Mouse (Mus musculus) stomach, postnatal 0 days (tissue): ENCODE measurements around the gene Xpnpep2. TPM values are rescaled to one million over a fixed set of nuclear protein-coding genes. Genes with fewer than 3 reads are reported as not detected.

Experiments
- ATAC-seq: fragments of 200-750 bp; cut with Nextera tagmentation; 2 replicates; pipeline ENCODE4 v1.8.0; 2017; ENCODE audit not compliant: low FRiP score, low TSS enrichment
- DNase-seq: peaks from one replicate; pipeline ENCODE4 v3.0.0-alpha.2; 2016; ENCODE audit warnings: low spot score
- H3K27ac ChIP-seq: fragments of 300-500 bp; sonication (generic); replicated peaks from 2 replicates; pipeline ENCODE4 v1.5.1; 2014; ENCODE audit warnings: mild to moderate bottlenecking, control low read depth
- H3K27me3 ChIP-seq: fragments of 300-500 bp; sonication (generic); 2 replicates; pipeline ENCODE4 v1.6.1; 2014; ENCODE audit warnings: low read length; ENCODE audit not compliant: control insufficient read depth, insufficient read depth
- H3K36me3 ChIP-seq: fragments of 300-500 bp; sonication (generic); 2 replicates; pipeline ENCODE4 v1.6.1; 2014; ENCODE audit warnings: low read length, mixed read lengths; ENCODE audit not compliant: control insufficient read depth, insufficient read depth
- H3K4me1 ChIP-seq: fragments of 300-500 bp; sonication (generic); replicated peaks from 2 replicates; pipeline ENCODE4 v1.6.1; 2014; ENCODE audit warnings: antibody characterized with exemption; ENCODE audit not compliant: control insufficient read depth, insufficient read depth
- H3K4me2 ChIP-seq: fragments of 300-500 bp; sonication (generic); replicated peaks from 2 replicates; pipeline ENCODE4 v1.6.1; 2014; ENCODE audit warnings: low read depth, mild to moderate bottlenecking, control low read depth, moderate library complexity
- H3K4me3 ChIP-seq: fragments of 300-500 bp; sonication (generic); 2 replicates; pipeline ENCODE4 v1.5.1; 2014; ENCODE audit warnings: low read depth, low read length, control low read depth
- H3K9ac ChIP-seq: fragments of 300-500 bp; sonication (generic); 2 replicates; pipeline ENCODE4 v1.6.1; 2014; ENCODE audit warnings: mild to moderate bottlenecking, low read length, control low read depth, mixed read lengths
- H3K9me3 ChIP-seq: fragments of 300-500 bp; sonication (generic); 2 replicates; pipeline ENCODE4 v1.6.1; 2016; ENCODE audit warnings: low read length; ENCODE audit not compliant: control insufficient read depth
- CTCF ChIP-seq: IDR thresholded peaks from 2 replicates; pipeline ENCODE4 v1.5.1; 2016; ENCODE audit warnings: antibody characterized with exemption, low read depth, mild to moderate bottlenecking, moderate library complexity
- EP300 ChIP-seq: optimal IDR thresholded peaks from 2 replicates; pipeline ENCODE3; 2016; ENCODE audit warnings: antibody characterized with exemption
- WGBS: fragments of 180-500 bp; shearing (Covaris S2); extraction: QIAGEN DNeasy Blood & Tissue Kit; methylation state at CpG from one replicate; pipeline ENCODE4 v1.1.7; 2014; 5-methylcytosine and 5-hydroxymethylcytosine counted together
- polyA plus RNA-seq: library from polyadenylated mRNA; unstranded; fragments of >200 nt; fragmentation: Nextera tagmentation; extraction: Ambion mirVana; gene quantifications from 2 replicates; pipeline ENCODE4 v1.2.1, GENCODE M21; 2015

Xpnpep2 gene
- polyA plus RNA-seq, 1 experiment from 2014 or later: 0.58 TPM

- no peaks in the 10 kb centered on the region for H3K4me1 ChIP-seq
- DNase-seq: no peak
- H3K9ac ChIP-seq: no peak overlapping the region
- WGBS: 61% methylated on average over 8 of the region's 8 CpGs
- H3K27ac ChIP-seq: no peak overlapping the region
- TF ChIP-seq CTCF (no peak), EP300 (no peak)
- no peak for ATAC-seq
- H3K27me3 ChIP-seq: no peaks in the 10 kb centered on the region
- no peak overlapping the region for H3K4me2 ChIP-seq
- H3K36me3 ChIP-seq: no peaks in the 10 kb centered on the region
- H3K9me3 ChIP-seq: no peaks in the 10 kb centered on the region
- H3K4me3 ChIP-seq: no peak overlapping the region
Measured at GRCm38 (mm10) chrX:48096580-48096979, 11.9 kb upstream of the Xpnpep2 start.

GRCm38 (mm10) chrX:48098470-48099129 is 9.9 kb upstream of the Xpnpep2 start:
- Histone ChIP-seq H3K27ac (no peak overlapping the region), H3K9me3 (no peaks in the 10 kb centered on the region), H3K36me3 (no peaks in the 10 kb centered on the region), H3K9ac (no peak overlapping the region), H3K4me1 (no peaks in the 10 kb centered on the region), H3K4me3 (no peak overlapping the region), H3K27me3 (no peaks in the 10 kb centered on the region), H3K4me2 (no peak overlapping the region)
- no peak for DNase-seq
- no peak for TF ChIP-seq CTCF
- TF ChIP-seq EP300: no peak
- 76% methylated on average over 9 of the region's 9 CpGs for whole genome bisulfite sequencing
- ATAC-seq: no peak

GRCm38 (mm10) chrX:48099871-48100270 is 8.7 kb upstream of the Xpnpep2 start:
- Histone ChIP-seq H3K27ac (no peak overlapping the region), H3K4me1 (no peaks in the 10 kb centered on the region), H3K36me3 (no peaks in the 10 kb centered on the region), H3K4me2 (no peak overlapping the region), H3K9ac (no peak overlapping the region), H3K9me3 (no peaks in the 10 kb centered on the region), H3K4me3 (no peak overlapping the region), H3K27me3 (no peaks in the 10 kb centered on the region)
- WGBS: 17% methylated on average over 1 of the region's 1 CpGs
- no peak for ATAC-seq
- TF ChIP-seq EP300: no peak
- peak; percentile 67 for TF ChIP-seq CTCF
- no peak for DNase-seq

GRCm38 (mm10) chrX:48103256-48103655 is 5.3 kb upstream of the Xpnpep2 start:
- ATAC-seq: no peak
- H3K36me3 ChIP-seq: no peaks in the 10 kb centered on the region
- TF ChIP-seq EP300 (no peak), CTCF (no peak)
- no peak overlapping the region for H3K27ac ChIP-seq
- H3K9ac ChIP-seq: no peak overlapping the region
- H3K4me3 ChIP-seq: no peak overlapping the region
- no peak overlapping the region for H3K4me2 ChIP-seq
- 76% methylated on average over 3 of the region's 3 CpGs for WGBS
- no peaks in the 10 kb centered on the region for H3K4me1 ChIP-seq
- H3K9me3 ChIP-seq: no peaks in the 10 kb centered on the region
- H3K27me3 ChIP-seq: no peaks in the 10 kb centered on the region
- no peak for DNase-seq

- H3K9ac ChIP-seq: no peak overlapping the region
- H3K27me3 ChIP-seq: no peaks in the 10 kb centered on the region
- DNase-seq (no peak), ATAC-seq (no peak)
- H3K9me3 ChIP-seq: no peaks in the 10 kb centered on the region
- 76% methylated on average over 7 of the region's 7 CpGs for WGBS
- H3K4me1 ChIP-seq: no peaks in the 10 kb centered on the region
- TF ChIP-seq CTCF (no peak), EP300 (no peak)
- no peak overlapping the region for H3K4me2 ChIP-seq
- no peak overlapping the region for H3K4me3 ChIP-seq
- H3K27ac ChIP-seq: no peak overlapping the region
- no peaks in the 10 kb centered on the region for H3K36me3 ChIP-seq
Measured at GRCm38 (mm10) chrX:48104736-48105441, 3.6 kb upstream of the Xpnpep2 start.

GRCm38 (mm10) chrX:48106226-48106625 is 2.3 kb upstream of the Xpnpep2 start:
- no peak for TF ChIP-seq EP300
- TF ChIP-seq CTCF: no peak
- no peak overlapping the region for H3K9ac ChIP-seq
- H3K36me3 ChIP-seq: no peaks in the 10 kb centered on the region
- ATAC-seq (no peak), DNase-seq (no peak)
- H3K4me3 ChIP-seq: no peak overlapping the region
- 44% methylated on average over 3 of the region's 3 CpGs for WGBS
- H3K27ac ChIP-seq: no peak overlapping the region
- no peaks in the 10 kb centered on the region for H3K4me1 ChIP-seq
- H3K9me3 ChIP-seq: no peaks in the 10 kb centered on the region
- H3K4me2 ChIP-seq: no peak overlapping the region
- H3K27me3 ChIP-seq: no peaks in the 10 kb centered on the region
